Mouse (Mus musculus): ENCODE data around the gene AW551984.

AW551984 gene

DNA sequence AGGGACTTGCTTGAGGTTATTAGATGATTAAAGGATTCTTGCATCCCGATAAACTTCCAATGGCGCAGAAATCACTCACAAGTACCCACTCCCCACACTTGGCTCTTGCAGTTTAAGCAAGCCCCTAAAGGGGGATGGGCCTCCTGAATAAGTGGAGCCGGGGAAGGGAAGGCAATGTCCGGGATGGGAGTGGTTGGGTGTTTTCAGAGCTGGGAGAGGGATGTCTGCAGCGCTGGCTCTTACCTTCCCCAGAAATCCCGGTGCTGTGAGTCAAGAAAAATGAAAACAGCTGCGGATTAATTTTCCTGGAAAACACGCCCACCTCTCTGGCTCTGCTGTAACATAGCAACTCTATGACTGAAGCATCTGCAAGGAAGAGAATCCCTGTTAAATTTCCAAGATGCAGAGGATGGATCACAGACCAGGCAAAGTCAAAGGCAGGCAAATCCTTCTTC, at the start of gene AW551984:
AW551984 (minus strand) TSS at position 405 of the 455 bp plus-strand sequence.
- DNase-seq (ENCODE audit: low spot score in 2 of 2), result no peak

DNA sequence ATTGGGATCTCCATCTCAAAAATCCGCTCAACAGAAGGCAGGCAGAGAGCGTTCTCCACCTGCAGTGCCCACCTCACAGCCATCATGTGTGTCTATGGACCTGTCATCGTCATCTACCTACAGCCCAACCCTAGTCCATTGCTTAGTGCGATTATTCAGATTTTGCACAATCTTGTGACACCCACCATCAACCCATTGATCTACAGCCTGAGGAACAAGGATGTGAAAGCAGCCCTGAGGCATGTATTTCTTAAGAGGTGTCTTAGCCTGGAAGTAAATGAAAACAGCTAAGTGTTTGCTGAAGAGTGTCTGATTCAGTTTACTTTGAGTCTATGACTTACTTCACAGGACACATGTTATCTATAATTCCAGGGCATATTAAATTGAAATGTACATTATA, 43.2 kb upstream of the AW551984 start:
- no peak for DNase-seq (ENCODE audit: low spot score in 2 of 2)

DNA sequence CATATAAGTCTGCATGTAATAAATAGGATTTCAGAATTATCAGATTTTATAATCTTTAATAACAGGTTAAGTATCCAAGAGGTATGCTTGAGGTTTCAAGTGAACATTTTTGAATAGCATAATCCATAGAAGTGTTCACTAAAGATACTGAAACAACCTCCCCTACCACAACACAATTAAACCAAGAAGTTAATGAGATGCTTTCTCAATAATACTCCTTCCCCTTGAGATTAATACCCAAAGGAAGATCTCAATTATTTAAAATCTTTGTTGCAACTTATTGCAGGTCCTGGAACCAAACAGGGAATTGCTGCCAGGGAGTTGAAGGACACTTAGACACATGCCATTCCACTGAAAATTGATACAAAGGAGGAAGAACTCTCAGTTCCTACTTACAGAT, 40.6 kb upstream of the AW551984 start, which contains the start of gene Olfr961:
Olfr961 (plus strand) TSS at position 301 of the 400 bp plus-strand sequence.
- no peak for DNase-seq (ENCODE audit: low spot score in 2 of 2)

DNA sequence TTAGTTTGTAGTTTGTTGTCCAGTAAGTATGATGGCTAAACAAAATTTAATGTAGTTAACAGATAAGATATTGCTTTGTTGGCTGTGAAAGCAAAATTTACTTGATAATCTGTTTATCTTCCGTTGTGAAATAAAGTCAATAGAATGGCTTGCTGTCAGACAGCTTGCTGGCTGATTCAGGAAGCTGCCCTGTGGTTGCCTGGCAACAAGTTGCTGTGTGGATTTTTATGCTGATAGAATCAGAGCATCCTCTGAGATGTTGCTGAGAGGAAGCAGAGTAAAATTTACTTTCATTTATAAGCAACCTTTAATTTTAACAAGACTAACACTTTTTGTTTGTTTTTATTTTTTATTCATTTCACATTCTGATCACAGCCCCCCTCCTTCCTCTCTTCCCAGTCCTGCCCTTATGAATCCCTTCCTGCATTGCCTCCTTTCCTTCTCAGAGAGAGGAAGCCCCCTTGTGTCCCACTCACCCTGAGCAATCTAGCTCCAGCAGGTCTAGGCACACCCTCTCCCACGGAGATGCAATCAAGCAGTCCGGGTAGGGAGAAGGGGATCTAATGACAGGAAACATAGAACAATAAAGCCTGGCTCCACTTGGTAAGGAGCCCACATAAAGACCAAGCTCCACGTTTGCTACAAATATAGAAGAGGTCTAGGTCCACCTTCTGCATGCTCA, 29.9 kb upstream of the AW551984 start:
- peak; percentile 25 to 31 for DNase-seq (ENCODE audit: low spot score in 2 of 2)

DNA sequence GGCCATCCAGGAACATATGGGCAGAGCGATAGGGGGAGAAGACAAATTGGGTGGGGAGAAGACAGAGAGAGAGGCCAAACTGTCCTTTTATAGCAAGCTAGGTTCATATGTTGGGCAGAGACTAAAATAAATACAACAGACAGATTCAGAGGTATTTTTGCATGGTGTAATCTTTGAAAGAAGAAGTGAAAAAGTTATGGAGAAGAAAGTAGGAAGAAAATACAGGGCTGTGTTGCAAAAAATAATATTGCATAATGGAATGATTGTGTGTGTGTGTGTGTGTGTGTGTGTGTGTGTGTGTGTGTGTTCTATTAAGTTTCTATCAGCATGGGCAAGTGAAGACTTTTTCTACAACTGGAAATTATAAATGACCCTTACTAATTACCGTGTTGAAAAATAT, 24.9 kb upstream of the AW551984 start:
- DNase-seq (ENCODE audit: low spot score in 2 of 2), result no peak

DNA sequence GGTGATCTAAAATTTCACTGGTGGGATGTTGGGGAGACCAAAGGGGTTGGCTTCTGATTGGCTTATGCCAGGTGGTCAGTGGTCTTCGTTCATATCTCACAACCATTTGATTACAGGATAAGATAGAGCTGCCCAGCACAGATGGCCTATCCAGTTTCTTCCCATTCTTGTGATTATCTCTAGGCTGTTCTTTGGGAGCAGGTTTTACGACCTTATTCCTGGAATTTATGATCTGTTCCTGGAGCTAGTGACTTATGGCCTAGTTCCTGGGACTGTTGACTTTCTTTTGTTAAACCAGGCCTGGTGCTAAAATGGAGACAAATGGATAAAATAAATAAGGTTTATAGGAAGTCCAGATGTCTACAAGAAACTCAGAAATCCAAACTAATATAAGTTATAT, 20.5 kb upstream of the AW551984 start:
- DNase-seq (ENCODE audit: low spot score in 2 of 2), result no peak

DNA sequence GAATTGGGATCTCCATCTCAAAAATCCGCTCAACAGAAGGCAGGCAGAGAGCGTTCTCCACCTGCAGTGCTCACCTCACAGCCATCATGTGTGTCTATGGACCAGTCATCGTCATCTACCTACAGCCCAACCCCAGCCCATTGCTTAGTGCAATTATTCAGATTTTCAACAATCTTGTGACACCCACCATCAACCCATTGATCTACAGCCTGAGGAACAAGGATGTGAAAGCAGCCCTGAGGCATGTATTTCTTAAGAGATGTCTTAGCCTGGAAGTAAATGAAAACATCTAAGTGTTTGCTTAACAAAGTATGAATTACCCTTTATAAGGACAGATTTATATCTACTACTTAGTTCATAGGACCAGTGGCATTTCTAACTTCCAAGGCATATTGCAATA, 19.6 kb upstream of the AW551984 start:
- no peak for DNase-seq (ENCODE audit: low spot score in 2 of 2)

DNA sequence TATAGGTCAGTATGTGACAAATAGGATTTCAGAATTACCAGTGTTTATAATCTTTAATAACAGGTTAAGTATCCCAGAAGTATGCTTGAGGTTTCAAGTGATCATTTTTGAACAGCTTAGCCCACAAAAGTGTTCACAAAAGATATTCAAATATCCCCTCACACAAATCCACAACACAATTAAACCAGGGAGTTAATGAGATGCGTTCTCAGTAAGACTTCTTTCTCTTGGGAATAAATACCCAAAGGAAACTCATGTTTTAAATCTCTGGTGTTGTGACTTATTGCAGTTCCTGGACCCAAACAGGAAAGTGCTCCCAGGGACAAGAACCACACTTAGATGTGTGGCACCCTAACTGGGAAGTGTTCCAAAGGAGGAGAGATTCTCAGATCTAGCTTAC, 16.9 kb upstream of the AW551984 start, which contains the start of gene Olfr960:
Olfr960 (plus strand) TSS at position 301 of the 400 bp plus-strand sequence.
- no peak for DNase-seq (ENCODE audit: low spot score in 2 of 2)

DNA sequence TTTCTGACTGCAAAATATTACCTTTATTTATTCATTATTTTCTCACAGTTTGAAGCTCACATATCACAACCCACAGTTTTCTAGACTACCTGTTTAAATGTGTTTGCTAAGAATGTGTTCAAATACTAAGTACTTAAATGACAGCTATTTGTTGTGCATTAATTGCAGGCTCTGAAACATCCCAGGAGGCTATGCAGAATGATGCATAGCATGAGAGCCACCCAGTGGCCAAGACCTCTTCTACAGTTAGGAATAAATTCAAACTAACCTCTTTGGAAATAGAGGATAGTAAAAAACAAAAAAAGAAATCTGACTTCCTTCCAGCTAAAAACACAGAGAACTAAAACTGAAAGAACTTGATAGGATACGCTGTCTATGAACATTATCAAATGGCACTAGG, 7.8 kb upstream of the AW551984 start:
- no peak for DNase-seq (ENCODE audit: low spot score in 2 of 2)

DNA sequence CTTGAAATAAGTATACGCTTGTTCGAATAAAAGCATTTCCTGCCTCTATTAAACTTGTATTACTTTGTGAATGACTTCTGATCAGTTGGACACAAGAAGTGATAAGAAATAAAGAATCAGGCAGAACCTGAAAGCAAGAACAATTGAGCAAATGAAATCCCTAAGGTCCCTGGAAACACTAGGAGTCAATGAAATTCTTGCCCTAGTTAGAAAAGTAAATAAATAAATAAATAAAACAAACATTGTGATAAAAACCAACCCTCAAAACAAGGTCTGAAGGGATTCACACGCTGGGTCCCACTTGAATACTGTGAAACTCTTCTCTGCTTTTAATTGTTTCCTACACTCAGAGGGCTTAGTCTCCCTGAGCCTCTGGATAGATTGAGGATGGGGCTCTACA, 6.2 kb upstream of the AW551984 start, which contains the start of gene Olfr148:
Olfr148 (plus strand) TSS at position 301 of the 400 bp plus-strand sequence.
- DNase-seq (ENCODE audit: low spot score in 2 of 2), result no peak

DNA sequence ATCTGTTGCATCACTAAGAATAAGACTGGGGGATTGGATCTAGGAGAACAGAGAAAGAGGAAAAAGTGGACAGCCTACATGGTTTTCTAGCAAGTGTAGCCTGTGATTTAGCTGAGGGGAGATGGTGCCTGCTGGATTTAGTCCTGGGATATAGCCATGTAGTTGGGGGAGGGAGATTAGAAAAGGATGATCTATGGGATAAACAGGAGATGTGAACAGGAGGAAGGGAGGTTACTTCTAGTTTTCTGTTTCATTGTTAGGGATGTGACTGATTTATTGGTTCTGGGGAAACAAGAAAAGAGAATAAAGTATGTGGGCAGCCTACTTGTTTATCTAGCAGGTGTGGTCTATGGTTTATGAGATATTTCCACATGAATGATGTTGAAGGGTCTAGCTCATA, 4.3 kb upstream of the AW551984 start:
- DNase-seq (ENCODE audit: low spot score in 2 of 2), result no peak

DNA sequence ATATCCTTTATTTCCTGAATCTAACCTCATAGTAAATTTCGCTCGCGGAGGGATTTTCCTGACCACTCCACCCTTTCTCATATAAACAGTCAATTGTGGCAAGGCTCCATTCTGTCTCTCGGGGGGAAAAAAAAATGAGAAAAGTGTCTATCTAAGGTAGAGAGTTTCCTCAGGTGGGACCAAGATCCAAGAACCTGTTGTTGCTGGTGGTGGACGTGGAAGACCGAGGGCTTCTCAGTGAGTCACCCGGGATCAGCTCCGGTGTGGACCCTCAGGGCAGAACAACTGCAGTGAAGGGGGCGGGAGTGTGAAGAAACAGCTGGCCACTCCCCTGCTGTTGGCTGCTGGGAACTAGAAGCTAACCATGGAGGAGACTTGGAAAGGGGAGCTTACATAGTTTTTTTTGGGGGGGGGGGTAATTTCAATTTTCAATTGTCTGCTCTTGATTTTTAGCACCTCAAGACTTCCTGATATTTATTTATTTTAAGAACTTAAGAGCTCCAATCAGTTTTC, 814 bp downstream of the AW551984 start:
- peak in 1 of 2 experiments; percentile 12 for DNase-seq (ENCODE audit: low spot score in 2 of 2)

DNA sequence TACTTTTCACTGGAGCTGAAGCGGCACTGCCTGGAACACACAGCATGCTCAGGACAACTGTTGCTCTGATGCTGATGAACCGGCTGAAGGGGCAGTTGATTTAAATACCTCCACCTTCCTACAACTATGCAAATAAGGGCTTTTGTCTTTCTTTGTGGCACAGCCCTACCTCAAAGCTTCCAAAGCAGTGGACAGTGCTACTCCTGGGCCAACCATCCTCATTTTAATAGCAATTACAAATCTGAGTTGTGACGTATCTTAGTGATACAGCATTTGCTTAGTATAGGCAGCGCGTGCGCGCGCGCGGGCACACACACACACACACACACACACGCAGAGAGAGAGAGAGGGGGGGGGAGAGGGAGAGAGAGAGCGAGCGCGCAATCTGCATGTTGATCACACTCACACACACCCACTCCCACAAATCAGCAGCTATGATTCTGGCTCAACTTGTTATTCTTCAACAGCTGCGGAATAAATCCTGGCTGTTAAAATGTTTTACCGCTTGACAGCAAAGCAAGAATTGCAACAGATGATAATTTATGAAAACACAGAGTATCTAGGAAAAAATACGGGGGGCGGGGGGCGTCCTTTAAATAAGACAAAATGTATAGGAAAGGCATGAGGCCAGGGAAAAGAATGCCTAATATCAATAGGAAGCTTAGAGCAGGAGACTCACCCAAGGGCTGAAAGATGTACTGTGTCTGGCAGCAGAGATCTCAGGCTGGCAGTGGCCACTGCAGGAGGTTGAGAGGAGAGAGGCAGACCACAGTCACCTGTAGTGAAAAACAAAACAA, 1.5 kb downstream of the AW551984 start:
- DNase-seq (ENCODE audit: low spot score in 2 of 2), result peak; percentile 14 to 17

DNA sequence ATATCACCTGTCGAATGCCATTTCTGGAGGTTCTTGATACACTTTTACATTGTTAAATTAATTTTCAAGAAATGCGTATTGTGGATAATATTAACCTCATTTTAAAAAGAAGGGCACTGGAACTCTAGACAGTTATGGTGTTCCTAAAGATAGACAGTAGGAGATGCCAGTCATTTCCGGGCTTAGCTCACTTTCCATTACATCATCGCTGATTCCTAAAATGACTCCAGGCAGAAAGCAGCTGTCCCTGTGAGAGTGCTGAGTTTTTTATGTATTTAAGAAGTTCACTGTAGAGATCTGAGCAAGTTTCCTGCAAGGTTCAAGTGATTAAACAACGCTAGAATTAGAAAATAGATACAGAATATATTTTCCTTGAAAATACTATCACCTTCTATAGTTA, 27.2 kb downstream of the AW551984 start:
- DNase-seq (ENCODE audit: low spot score in 2 of 2), result no peak

DNA sequence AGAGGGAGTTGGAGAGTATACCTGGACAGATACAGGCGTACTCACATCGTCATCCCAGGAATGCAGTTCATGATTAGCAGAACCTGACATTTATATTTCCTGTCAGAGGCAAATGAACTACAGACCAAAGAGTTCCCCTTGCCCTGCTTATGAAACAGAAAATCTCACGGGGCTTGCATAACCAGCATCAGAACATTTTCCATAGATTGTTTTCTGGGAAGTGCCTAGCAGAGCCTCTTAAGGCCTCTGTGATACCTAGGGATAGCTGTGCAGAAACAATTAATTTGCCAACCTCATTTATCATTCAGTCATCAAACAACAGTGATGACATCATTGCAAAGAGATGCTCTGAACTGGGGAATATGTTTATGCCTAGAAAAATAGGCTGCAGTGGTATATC, 28.7 kb downstream of the AW551984 start, which contains the start of gene Olfr959:
Olfr959 (minus strand) TSS at position 101 of the 400 bp plus-strand sequence.
- no peak for DNase-seq (ENCODE audit: low spot score in 2 of 2)

DNA sequence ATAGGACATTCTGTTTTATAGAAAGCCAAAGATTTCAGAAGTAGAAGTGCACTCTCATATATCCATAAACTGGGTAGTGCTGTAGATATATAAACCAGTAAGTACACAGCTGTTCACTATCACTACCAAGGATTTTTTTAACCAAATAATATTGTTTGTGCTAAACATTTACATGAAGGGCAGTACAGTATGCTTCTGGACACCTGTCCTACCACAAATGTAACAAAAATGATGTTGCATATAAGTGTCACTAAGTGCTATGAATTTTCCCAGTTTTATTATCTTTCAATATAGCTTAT, 45.9 kb downstream of the AW551984 start:
- no peak for DNase-seq (ENCODE audit: low spot score in 2 of 2)

DNA sequence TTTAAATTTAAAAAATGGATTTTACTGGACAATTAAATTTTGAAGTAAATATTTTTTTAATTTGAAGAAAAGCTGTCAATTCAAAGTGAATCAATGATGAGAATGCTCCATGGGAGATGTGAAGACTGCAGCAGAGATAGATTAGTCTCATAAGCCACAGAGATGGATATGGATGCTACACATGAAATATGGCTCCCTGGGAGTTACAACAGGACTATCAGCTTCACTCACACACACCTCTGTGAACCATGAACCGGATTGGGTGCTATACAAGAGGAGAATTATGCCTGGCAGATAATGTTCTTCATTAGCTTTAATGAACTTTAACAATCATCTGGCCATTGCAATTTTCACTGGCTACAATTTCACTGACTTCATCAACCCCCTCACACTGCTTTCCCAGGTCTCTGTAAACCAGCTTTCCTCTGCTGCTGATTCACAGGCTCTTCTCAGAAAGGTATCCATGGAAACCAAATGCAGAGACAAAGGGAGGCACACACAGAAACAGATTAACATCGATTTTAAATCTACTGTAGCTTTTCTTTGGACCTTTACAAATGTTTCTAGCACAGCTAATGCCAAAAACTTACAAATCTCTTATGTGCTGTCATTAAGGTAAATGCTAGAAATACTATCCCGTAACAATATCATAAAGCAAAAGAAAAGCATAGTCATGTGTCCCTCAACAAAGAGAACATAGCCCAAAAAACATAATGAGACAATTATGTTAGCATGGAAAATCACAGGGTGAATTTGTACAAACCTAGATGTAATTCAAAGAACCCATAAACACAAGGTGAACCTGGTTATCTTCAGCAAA, 46.5 kb downstream of the AW551984 start:
- DNase-seq (ENCODE audit: low spot score in 2 of 2), result no peak

DNA sequence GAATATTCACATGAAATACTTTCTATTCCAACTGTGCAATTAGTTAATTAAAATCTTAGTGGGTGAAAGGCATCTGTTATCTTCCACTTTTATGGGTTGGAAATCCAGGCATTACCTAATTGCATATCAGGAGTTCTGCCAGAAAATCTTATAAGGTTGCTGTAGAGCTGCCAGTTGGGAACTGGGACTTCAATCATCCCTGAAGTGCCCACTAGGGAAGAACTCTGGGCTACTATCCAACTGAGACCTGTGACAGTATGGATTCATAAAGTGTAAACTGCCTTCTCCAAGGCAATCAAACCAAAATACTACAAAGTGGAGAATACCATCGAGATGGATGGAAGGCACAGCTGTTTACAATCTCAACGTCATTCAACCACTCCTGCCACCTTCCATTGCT, 50.3 kb downstream of the AW551984 start, which contains the start of gene Olfr958:
Olfr958 (minus strand) TSS at position 109 of the 400 bp plus-strand sequence.
- DNase-seq (ENCODE audit: low spot score in 2 of 2), result no peak

DNA sequence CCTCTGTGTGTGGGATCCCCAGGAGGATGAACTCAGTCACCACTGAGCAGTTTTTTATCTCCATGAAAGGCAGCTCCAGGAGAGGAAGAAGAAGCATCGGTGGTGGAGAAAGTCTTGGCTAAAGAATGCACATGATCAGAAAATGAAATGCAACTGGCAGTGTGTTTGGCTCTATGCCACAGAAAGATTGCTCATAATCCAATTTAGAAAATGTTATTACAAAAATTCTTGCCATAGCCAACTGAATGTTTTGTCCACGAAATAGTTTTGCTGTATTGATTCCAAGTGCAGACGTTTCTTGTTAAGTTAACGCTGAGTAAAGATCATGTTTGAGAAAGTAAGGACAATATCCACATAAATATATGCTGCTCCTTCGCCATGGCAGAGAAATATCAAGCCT, 53.4 kb downstream of the AW551984 start:
- DNase-seq (ENCODE audit: low spot score in 2 of 2), result no peak
